Mouse (Mus musculus) Patski (cell line): Measurements from ENCODE around the gene Gm10642. TPM values are rescaled to one million over a fixed set of nuclear protein-coding genes. Genes with fewer than 3 reads are reported as not detected.

ENCODE experiments used
- ATAC-seq: fragments of 100-300 bp; one replicate; pipeline ENCODE4 v1.8.0; 2021
- CTCF ChIA-PET: fragments of 350-600 bp; sonication (Branson Sonifier 250); formaldehyde crosslinking; loops from one replicate; lab custom pipeline; 2022; ENCODE audit warnings: inconsistent platforms; lab: Charles Lee
- POLR2A ChIA-PET: fragments of 350-600 bp; sonication (Branson Sonifier 250); formaldehyde crosslinking; loops from one replicate; lab custom pipeline; 2022; ENCODE audit warnings: antibody characterized with exemption, inconsistent platforms; lab: Charles Lee
- DNase-seq: peaks from one replicate; pipeline ENCODE4 v3.0.0-alpha.2; 2011; ENCODE audit warnings: low read depth, low spot score
- H3K27me3 ChIP-seq: fragments of 371-371 bp; one replicate; pipeline ENCODE4 v1.5.1; 2021
- CTCF ChIP-seq: fragments of 100-300 bp; IDR thresholded peaks from one replicate; pipeline ENCODE4 v1.5.1; 2021
- in situ Hi-C: fragments of 300-500 bp; cut with MboI; formaldehyde crosslinking; loops from 3 replicates; pipeline ENCODE4 v1.11.1; 2018; ENCODE audit warnings: low pct_unique_long_range_greater_than_20kb, mixed read lengths
- polyA plus RNA-seq: library from polyadenylated mRNA; unstranded; gene quantifications from one replicate; pipeline ENCODE4 v1.2.3, GENCODE M21; 2021

Gm10642 gene
- polyA plus RNA-seq, 1 experiment from 2014 or later = 0.54 TPM

DNA sequence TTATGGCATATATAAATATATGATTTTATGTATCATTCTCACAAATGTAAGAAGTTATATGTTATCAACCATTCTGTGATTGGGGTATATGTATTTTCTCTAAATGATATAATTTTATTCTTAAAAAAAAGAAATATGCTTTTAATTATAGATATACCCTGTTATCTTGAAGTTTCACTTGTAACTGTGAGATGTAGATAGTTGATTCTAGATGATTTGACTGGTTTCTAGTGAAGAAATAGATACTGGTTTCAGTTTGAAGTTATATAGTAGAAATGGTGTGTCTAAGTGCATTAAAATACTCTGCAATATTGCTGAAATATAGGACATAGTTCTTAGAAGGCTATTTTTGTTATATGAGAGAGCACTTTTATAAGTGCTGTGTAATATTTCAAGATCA is 34.5 kb downstream of the Gm10642 start:
- no peak for ATAC-seq
- no peak for DNase-seq
- no peaks in the 10 kb centered on the region for H3K27me3 ChIP-seq
- ChIA-PET POLR2A (no interaction called here), CTCF (no interaction called here)
- in situ Hi-C loops = no loop called here
- TF ChIP-seq CTCF = no peak

DNA sequence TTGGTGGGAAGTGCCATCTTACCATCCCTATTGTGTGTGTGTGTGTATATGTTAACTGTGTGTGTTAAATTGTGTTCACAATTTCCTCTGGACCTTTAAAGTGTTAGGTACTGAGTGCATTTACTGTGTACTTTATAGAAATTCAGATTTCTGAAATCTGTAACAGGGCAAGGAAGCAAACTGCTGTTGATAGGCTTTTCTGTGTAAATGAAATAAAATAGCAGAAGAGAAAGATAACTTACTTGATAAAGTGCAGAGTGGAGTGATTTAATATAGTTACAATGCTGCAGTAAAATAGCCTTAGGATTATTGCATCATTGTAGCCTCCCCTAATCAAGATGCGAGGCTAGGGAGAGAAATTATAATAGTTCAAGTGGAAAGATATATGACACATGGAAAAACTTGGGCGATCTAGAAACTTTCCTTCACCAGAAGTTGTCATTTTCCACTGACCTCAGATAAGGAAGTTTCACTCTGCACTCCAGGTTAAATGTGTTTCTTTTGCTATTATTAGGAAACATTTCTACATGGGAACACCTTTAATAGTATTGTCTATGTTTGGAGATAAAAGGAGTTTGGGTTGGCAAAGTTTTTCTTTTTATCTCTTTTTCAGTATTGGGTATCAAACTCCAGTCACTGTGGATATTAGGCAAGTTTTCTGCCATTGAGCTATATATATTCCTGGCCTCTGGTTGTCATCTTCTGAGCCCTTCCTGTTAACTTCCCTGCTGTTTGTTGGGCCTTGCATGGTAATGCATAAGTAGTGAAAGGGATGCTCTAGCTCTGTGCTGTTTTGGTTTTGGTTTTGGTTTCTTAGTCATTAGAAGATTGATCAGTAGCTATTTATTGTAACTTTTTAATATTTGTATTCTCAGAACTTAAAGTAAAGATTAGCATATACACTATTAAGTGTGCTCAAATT is 36.0 kb downstream of the Gm10642 start:
- ChIA-PET CTCF (interaction anchor here (0.9 to 1.4 kb wide), 2 partner anchors 8 to 13 kb away, joined by 3 to 5 read pairs; no protein-coding TSS in a partner anchor), POLR2A (no interaction called here)
- no peak for TF ChIP-seq CTCF
- no peaks in the 10 kb centered on the region for H3K27me3 ChIP-seq
- in situ Hi-C loops = no loop called here
- no peak for DNase-seq
- no peak for ATAC-seq

DNA sequence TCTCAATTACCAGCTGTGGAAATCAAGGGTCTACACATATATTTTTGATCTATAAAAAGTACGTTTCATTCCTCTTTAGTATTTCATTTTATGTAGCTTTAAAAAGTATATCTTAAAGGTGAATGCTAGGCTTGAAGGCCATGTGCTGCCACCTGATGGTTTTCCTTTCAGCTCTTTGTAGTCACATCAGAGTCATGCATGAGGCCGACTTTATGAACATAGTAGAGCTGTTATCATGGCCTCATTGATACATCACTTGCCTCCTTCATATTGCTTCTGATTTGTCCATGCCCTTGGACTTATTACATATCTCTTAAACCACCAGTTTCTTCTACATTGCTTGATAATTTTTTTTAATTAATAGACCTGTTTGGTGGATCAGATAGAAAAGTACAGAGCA is 39.7 kb downstream of the Gm10642 start:
- no peak for TF ChIP-seq CTCF
- POLR2A ChIA-PET = interaction anchor here (0.6 kb wide), 1 partner anchor 80 kb away, joined by 3 read pairs; no protein-coding TSS in a partner anchor
- no peak for DNase-seq
- in situ Hi-C loops = no loop called here
- no peaks in the 10 kb centered on the region for H3K27me3 ChIP-seq
- CTCF ChIA-PET = interaction anchor here (1.0 kb wide), 1 partner anchor 10 kb away, joined by 3 read pairs; no protein-coding TSS in a partner anchor
- no peak for ATAC-seq

DNA sequence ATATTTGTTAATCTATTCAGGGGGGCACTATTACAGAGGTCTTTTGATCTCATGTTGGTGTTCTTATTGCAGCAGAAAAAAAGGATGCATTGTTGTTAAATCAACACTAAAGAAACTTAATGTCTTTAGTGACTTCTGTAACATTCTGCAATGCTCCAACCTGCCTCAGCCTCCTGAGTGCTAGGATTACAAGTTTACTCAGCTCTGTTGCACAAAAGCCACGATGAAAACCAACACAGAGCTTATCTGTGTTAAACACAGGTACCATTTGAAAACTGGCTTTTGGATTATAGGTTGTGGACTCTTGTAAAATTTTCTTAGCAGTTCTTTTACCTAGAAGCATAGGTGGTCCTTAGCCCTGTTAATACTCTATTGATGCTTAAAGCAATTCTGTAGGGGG is 42.0 kb downstream of the Gm10642 start:
- ChIA-PET POLR2A (no interaction called here), CTCF (no interaction called here)
- DNase-seq = no peak
- no peak for ATAC-seq
- in situ Hi-C loops = no loop called here
- H3K27me3 ChIP-seq = no peaks in the 10 kb centered on the region
- TF ChIP-seq CTCF = no peak

DNA sequence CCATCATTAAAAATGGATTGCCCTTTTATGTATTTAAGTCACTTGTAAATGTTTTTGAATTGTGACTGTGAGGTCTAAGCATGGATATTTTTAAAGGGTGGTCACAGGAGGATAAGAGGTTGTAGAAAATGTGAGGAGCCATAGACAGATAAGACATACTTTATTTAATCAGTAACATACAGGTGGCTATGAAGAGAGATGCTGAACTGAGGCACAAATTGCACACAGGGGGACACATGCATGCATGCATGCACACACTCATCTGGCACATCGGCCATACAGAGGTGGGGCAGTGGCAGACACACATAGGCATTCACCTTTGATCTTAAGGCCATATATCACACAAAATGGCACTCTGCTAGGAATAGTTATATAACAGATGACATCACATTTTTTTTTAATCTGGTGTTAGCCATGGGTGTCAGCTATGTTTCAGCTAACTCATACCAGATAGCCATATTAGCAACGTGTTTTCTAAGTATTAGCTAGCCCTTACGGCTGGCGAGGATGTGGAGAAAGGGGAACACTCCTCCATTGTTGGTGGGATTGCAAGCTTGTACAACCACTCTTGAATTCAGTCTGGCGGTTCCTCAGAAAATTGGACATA is 47.6 kb downstream of the Gm10642 start:
- CTCF ChIA-PET = no interaction called here
- DNase-seq (no peak), ATAC-seq (no peak)
- no peaks in the 10 kb centered on the region for H3K27me3 ChIP-seq
- POLR2A ChIA-PET = no interaction called here
- TF ChIP-seq CTCF = no peak
- in situ Hi-C loops = no loop called here

DNA sequence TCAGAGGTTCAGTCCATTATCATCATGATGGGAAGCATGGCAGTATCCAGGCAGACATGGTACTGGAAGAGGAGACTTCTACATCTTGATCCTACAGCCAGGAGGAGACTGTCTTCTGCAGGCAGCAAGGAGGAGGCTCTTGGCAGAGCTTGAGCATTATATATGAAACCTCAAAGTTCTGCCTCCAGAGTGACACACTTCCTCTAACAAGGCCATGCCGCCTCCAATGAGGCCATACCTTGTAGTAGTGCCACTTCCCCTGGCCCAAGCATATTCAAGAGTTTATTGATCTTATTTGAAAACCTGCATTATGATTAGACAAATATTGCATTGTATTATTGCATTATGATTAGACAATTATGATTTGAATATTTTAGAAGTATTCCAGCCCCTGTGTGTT is 50.4 kb downstream of the Gm10642 start:
- no peak for ATAC-seq
- H3K27me3 ChIP-seq = no peaks in the 10 kb centered on the region
- no peak for TF ChIP-seq CTCF
- in situ Hi-C loops = no loop called here
- ChIA-PET POLR2A (no interaction called here), CTCF (interaction anchor here (1.4 kb wide), 1 partner anchor 11 kb away, joined by 3 read pairs; no protein-coding TSS in a partner anchor)
- DNase-seq = no peak

Other genes starting within 250 kb of the Gm10642 start
- gene Ccnb2, start 234.7 kb upstream of the Gm10642 start, polyA plus RNA-seq = 69.4 TPM
- 27.3 TPM for gene Rnf111, start 152.5 kb upstream of the Gm10642 start, polyA plus RNA-seq
- gene Sltm, start 113.5 kb upstream of the Gm10642 start, polyA plus RNA-seq = 54.6 TPM
- gene Mindy2, start 923 bp downstream of the Gm10642 start, polyA plus RNA-seq = 17.1 TPM
- gene Adam10, start 22.7 kb downstream of the Gm10642 start, polyA plus RNA-seq = 108 TPM